Mouse (Mus musculus) hindbrain, embryonic 15.5 days (tissue): Measurements from ENCODE around the gene Ostc. TPM values are rescaled to one million over a fixed set of nuclear protein-coding genes. Genes with fewer than 3 reads are reported as not detected.

Source experiments
- ATAC-seq: fragments of 200-750 bp; cut with Nextera tagmentation; 2 replicates; pipeline ENCODE4 v1.8.0; 2017; ENCODE audit warnings: low read depth, moderate number of reproducible peaks, moderate TSS enrichment; ENCODE audit not compliant: low FRiP score
- H3K27ac ChIP-seq: fragments of 300-500 bp; sonication (generic); replicated peaks from 2 replicates; pipeline ENCODE4 v1.5.1; 2015; ENCODE audit warnings: mild to moderate bottlenecking, inconsistent platforms
- H3K27me3 ChIP-seq: fragments of 300-500 bp; sonication (generic); 2 replicates; pipeline ENCODE4 v1.6.1; 2015; ENCODE audit warnings: control low read depth, inconsistent platforms
- H3K36me3 ChIP-seq: fragments of 300-500 bp; sonication (generic); 2 replicates; pipeline ENCODE4 v1.6.1; 2015; ENCODE audit warnings: control low read depth, inconsistent platforms
- H3K4me1 ChIP-seq: fragments of 300-500 bp; sonication (generic); replicated peaks from 2 replicates; pipeline ENCODE4 v1.6.1; 2015; ENCODE audit warnings: control low read depth, inconsistent platforms
- H3K4me2 ChIP-seq: fragments of 300-500 bp; sonication (generic); 2 replicates; pipeline ENCODE4 v1.6.1; 2015; ENCODE audit warnings: moderate library complexity, mild to moderate bottlenecking, inconsistent platforms
- H3K4me3 ChIP-seq: fragments of 300-500 bp; sonication (generic); 2 replicates; pipeline ENCODE4 v1.5.1; 2015; ENCODE audit warnings: mild to moderate bottlenecking, inconsistent platforms
- H3K9ac ChIP-seq: fragments of 300-500 bp; sonication (generic); 2 replicates; pipeline ENCODE4 v1.6.1; 2015; ENCODE audit warnings: inconsistent platforms
- H3K9me3 ChIP-seq: fragments of 300-500 bp; sonication (generic); 2 replicates; pipeline ENCODE4 v1.6.1; 2016; ENCODE audit warnings: control low read depth, inconsistent platforms
- WGBS: fragments of 180-500 bp; shearing (Covaris S2); methylation state at CpG from one replicate; pipeline ENCODE4 v1.1.7; 2015; 5-methylcytosine and 5-hydroxymethylcytosine counted together
- polyA plus RNA-seq: library from polyadenylated mRNA; unstranded; fragments of >200 nt; fragmentation: Nextera tagmentation; extraction: Ambion mirVana; gene quantifications from 2 replicates; pipeline ENCODE4 v1.2.1, GENCODE M21; 2015

Gene Ostc
- polyA plus RNA-seq, 1 experiment from 2014 or later: 192 TPM

DNA sequence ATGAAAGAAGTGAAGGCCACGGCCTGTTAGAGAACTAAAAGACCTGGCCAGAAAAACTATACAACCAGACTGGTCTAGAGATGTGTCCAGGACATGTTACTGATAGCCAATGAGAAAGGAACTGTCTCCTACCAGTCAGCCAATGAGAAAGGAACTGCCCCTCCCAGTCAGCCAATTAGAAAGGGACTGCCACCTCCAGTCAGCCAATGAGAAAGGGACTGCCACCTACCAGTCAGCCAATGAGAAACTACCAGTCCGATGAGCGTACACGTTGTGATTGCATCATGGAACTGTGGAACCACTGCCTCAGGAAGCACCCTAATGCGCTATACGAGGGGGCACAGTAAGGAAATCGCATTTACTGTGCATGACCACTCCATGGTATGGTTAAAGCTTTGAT is 14.5 kb downstream of the Ostc start:
- Histone ChIP-seq H3K36me3 (peaks cover 18% of the 10 kb centered on the region), H3K4me2 (no peak overlapping the region), H3K9ac (no peak overlapping the region), H3K9me3 (no peaks in the 10 kb centered on the region), H3K27me3 (no peaks in the 10 kb centered on the region), H3K27ac (no peak overlapping the region), H3K4me3 (no peak overlapping the region), H3K4me1 (peaks cover 6% of the 10 kb centered on the region)
- WGBS: 94% methylated on average over 7 of the region's 7 CpGs
- ATAC-seq: 0 out of 2 replicates have a peak, but pooled peaks have one; percentile 25

DNA sequence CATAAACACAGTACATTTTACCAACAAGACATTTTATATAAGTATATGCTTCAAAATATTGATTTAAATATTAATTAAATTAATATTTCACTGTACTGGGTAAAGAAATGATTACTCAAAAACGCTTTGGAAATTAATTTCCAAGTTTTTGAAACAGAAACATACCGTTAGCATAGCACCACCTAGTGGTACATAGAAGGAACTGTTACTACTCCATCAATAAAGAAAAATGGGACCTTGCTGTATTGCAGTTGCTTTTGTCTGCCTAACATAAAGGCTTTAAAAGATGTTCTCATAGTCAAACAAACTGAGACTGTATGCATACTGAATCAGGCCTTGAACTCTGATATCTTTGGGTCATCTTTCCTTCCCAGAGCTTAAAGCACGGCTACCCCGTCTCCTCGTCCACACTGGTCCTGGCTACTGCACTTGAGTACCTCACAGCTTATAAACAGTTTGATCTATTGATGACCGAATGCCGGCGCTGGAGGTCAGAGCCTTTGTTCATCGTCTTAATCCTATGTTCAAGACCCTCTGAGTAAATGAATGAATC is 15.1 kb downstream of the Ostc start:
- no peak for ATAC-seq

DNA sequence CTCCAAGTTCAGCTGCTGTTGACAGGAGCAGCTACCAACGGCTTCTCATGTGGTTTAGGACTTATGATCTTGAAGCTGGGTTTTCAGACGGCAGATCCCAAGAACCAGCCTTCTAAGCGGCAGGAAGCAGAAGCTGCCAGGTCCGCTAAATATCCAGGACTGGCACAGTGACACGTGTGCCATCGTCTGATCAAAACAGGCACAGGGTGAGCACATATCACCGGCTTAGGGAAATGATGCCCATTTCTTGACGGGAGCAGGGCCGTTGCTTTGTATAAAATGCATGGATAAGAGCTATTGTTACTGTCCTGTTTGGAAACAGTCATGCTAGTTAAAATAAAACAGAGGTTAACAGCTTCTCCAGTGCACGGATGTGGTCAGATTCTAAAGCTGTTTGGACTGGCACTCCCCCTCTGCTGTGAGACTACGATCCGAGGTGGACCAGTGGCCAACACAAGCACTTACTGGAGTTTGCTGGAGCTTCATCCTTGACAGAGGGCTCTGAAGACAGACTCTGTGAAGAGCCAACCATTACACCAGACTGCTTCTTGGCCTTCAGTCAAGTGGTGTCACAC is 17.6 kb downstream of the Ostc start:
- H3K4me3 ChIP-seq: peak overlapping the region; percentile 23
- peaks cover 6% of the 10 kb centered on the region for H3K4me1 ChIP-seq
- no peaks in the 10 kb centered on the region for H3K27me3 ChIP-seq
- peak overlapping the region; percentile 54 for H3K4me2 ChIP-seq
- H3K36me3 ChIP-seq: peaks cover 10% of the 10 kb centered on the region
- H3K9ac ChIP-seq: no peak overlapping the region
- ATAC-seq: no peak
- H3K9me3 ChIP-seq: no peaks in the 10 kb centered on the region
- 31% methylated on average over 12 of the region's 12 CpGs for WGBS
- H3K27ac ChIP-seq: no peak overlapping the region

More for the DNA sequence above, 15.1 kb downstream of the Ostc start:
- Histone ChIP-seq H3K4me2 (no peak overlapping the region), H3K4me3 (no peak overlapping the region), H3K4me1 (peaks cover 6% of the 10 kb centered on the region), H3K9me3 (no peaks in the 10 kb centered on the region), H3K9ac (no peak overlapping the region), H3K36me3 (peaks cover 15% of the 10 kb centered on the region), H3K27ac (no peak overlapping the region), H3K27me3 (no peaks in the 10 kb centered on the region)
- 71% methylated on average over 9 of the region's 9 CpGs for WGBS

- peak overlapping the region; percentile 54 for H3K4me2 ChIP-seq
- H3K36me3 ChIP-seq: peaks cover 10% of the 10 kb centered on the region
- H3K9me3 ChIP-seq: no peaks in the 10 kb centered on the region
- H3K4me3 ChIP-seq: peak overlapping the region; percentile 23
- H3K27me3 ChIP-seq: no peaks in the 10 kb centered on the region
- peaks cover 6% of the 10 kb centered on the region for H3K4me1 ChIP-seq
- no peak overlapping the region for H3K27ac ChIP-seq
- ATAC-seq: no peak
- peak overlapping the region; percentile 20; the same call in 1 of the 2 replicates for H3K9ac ChIP-seq
- 18% methylated on average over 20 of the region's 20 CpGs for WGBS
Measured at GRCm38 (mm10) chr3:130690834-130691595, 18.2 kb downstream of the Ostc start.

GRCm38 (mm10) chr3:130689630-130690029 is 19.6 kb downstream of the Ostc start:
- Histone ChIP-seq H3K4me3 (no peak overlapping the region), H3K36me3 (no peaks in the 10 kb centered on the region), H3K27ac (no peak overlapping the region), H3K4me1 (peaks cover 6% of the 10 kb centered on the region), H3K9me3 (no peaks in the 10 kb centered on the region), H3K27me3 (no peaks in the 10 kb centered on the region), H3K4me2 (peak overlapping the region; percentile 47), H3K9ac (no peak overlapping the region)
- 18% methylated on average over 12 of the region's 12 CpGs for WGBS
- ATAC-seq: peak; percentile 82

DNA sequence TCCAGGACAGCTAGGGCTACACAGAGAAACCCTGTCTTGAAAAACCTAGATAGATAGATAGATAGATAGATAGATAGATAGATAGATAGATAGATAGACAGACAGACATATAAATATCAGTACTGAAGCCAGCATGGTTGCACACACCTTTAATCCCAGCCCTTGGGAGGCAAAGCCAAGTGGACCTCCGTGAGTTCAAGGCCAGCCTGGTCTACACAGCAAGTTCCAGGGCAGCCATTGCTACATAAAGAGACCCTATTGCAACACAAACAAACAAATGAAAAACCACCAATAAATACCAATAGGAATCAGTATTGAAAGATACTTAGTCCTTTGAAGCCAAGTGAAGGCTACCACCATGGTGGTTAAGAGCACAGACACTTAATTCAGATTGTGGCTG is 22.2 kb downstream of the Ostc start:
- Histone ChIP-seq H3K4me3 (no peak overlapping the region), H3K9me3 (no peaks in the 10 kb centered on the region), H3K4me1 (peaks cover 6% of the 10 kb centered on the region), H3K9ac (no peak overlapping the region), H3K27ac (no peak overlapping the region), H3K36me3 (no peaks in the 10 kb centered on the region), H3K4me2 (no peak overlapping the region), H3K27me3 (no peaks in the 10 kb centered on the region)
- 89% methylated on average over 1 of the region's 1 CpGs for WGBS
- no peak for ATAC-seq

- Histone ChIP-seq H3K9ac (no peak overlapping the region), H3K9me3 (no peaks in the 10 kb centered on the region), H3K27ac (no peak overlapping the region), H3K4me3 (no peak overlapping the region), H3K36me3 (no peaks in the 10 kb centered on the region), H3K4me2 (no peak overlapping the region), H3K27me3 (no peaks in the 10 kb centered on the region), H3K4me1 (no peaks in the 10 kb centered on the region; the same call in 1 of the 2 replicates)
- 91% methylated on average over 8 of the region's 8 CpGs for WGBS
- ATAC-seq: no peak
Measured at GRCm38 (mm10) chr3:130685014-130685366, 24.3 kb downstream of the Ostc start.

GRCm38 (mm10) chr3:130684276-130685013 is 24.8 kb downstream of the Ostc start:
- ATAC-seq: no peak; the same call in 1 of the 2 replicates

GRCm38 (mm10) chr3:130683836-130684235 is 25.4 kb downstream of the Ostc start:
- no peak overlapping the region for H3K9ac ChIP-seq
- no peak for ATAC-seq
- H3K36me3 ChIP-seq: no peaks in the 10 kb centered on the region
- H3K9me3 ChIP-seq: no peaks in the 10 kb centered on the region
- H3K4me1 ChIP-seq: no peaks in the 10 kb centered on the region
- no peak overlapping the region for H3K4me3 ChIP-seq
- H3K27ac ChIP-seq: no peak overlapping the region
- no peaks in the 10 kb centered on the region for H3K27me3 ChIP-seq
- WGBS: 79% methylated on average over 8 of the region's 8 CpGs
- no peak overlapping the region for H3K4me2 ChIP-seq

More at GRCm38 (mm10) chr3:130684276-130685013, 24.8 kb downstream of the Ostc start:
- Histone ChIP-seq H3K9ac (no peak overlapping the region), H3K27me3 (no peaks in the 10 kb centered on the region), H3K4me3 (no peak overlapping the region), H3K4me2 (no peak overlapping the region), H3K36me3 (no peaks in the 10 kb centered on the region), H3K4me1 (no peaks in the 10 kb centered on the region; the same call in 1 of the 2 replicates), H3K9me3 (no peaks in the 10 kb centered on the region), H3K27ac (no peak overlapping the region)
- 69% methylated on average over 9 of the region's 9 CpGs for WGBS

DNA sequence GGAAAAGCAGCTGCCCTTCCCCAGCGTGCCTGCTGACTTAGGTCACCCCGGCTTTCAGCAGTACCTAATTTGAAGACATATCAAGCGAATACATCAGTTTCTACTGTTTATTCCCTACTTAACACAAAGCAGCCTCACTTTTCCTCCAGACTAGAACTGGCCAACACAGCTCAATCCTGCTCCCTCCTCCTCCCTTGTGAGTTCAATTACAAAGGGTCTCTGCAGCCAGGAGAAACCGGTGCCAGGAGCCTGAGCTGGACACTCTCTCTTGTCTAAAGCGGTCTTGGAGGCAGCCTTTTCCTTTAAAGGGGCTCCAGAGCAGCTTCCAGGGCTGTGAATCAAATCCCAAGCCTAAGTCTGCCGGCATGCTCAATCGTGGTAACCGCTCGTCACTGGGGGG is 27.1 kb downstream of the Ostc start:
- no peaks in the 10 kb centered on the region for H3K27me3 ChIP-seq
- WGBS: 86% methylated on average over 9 of the region's 9 CpGs
- no peaks in the 10 kb centered on the region for H3K4me1 ChIP-seq
- H3K4me2 ChIP-seq: no peak overlapping the region
- no peak overlapping the region for H3K4me3 ChIP-seq
- H3K9me3 ChIP-seq: no peaks in the 10 kb centered on the region
- no peak for ATAC-seq
- no peak overlapping the region for H3K9ac ChIP-seq
- H3K27ac ChIP-seq: no peak overlapping the region
- no peaks in the 10 kb centered on the region for H3K36me3 ChIP-seq

- Histone ChIP-seq H3K27me3 (no peaks in the 10 kb centered on the region), H3K9ac (no peak overlapping the region), H3K4me3 (no peak overlapping the region), H3K27ac (no peak overlapping the region), H3K4me1 (no peaks in the 10 kb centered on the region), H3K4me2 (no peak overlapping the region), H3K36me3 (no peaks in the 10 kb centered on the region), H3K9me3 (no peaks in the 10 kb centered on the region)
- WGBS: 95% methylated on average over 2 of the region's 2 CpGs
- ATAC-seq: no peak
Measured at GRCm38 (mm10) chr3:130681226-130681625, 28.0 kb downstream of the Ostc start.
